Mouse (Mus musculus) A20 (cell line): ENCODE data around the gene Kmt2d.

Experiments
- DNase-seq: peaks from one replicate; pipeline ENCODE4 v3.0.0-alpha.2; 2011; ENCODE audit warnings: low read depth, low spot score

Gene Kmt2d

GRCm38 (mm10) chr15:98802926-98803325 is 68.1 kb downstream of the Kmt2d start:
- no peak for DNase-seq

GRCm38 (mm10) chr15:98799396-98799795 is 71.6 kb downstream of the Kmt2d start:
- peak; percentile 66 for DNase-seq

GRCm38 (mm10) chr15:98798903-98799302 is 72.1 kb downstream of the Kmt2d start:
- no peak for DNase-seq

DNA sequence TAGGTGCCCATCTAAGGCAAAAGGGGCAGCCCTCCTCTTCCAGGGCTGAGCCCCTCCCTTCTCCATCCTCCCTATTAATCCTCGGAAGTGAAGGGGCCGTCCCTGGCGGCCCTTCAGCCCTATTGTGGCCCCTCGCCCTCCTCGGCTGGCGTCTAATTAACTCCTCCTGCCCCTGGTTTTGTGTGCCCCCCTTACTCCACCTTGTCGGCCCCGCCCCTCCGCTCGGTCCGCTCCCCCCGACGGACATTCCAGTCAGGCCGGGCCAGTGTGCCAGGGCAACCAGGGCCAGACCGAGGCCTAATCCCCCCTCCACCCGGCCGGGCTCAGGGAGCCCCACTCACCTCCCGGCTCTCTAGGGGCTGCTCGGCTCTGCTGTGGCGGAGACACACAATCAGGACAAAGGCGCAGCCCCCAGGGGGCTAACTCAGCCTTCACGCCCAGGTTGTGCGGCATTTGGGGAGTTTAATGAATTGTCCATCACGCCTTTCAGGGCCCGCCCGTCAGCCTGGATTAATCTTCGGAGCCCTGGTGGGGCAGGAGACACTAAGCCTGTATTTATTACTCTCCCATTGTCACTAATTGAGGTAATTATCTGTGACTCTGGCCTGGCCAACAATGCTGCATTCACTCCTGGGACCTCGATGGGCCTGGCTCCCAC is 73.0 kb downstream of the Kmt2d start:
- DNase-seq: no peak

- DNase-seq: no peak
Measured at GRCm38 (mm10) chr15:98796803-98797595, 74.0 kb downstream of the Kmt2d start.

DNA sequence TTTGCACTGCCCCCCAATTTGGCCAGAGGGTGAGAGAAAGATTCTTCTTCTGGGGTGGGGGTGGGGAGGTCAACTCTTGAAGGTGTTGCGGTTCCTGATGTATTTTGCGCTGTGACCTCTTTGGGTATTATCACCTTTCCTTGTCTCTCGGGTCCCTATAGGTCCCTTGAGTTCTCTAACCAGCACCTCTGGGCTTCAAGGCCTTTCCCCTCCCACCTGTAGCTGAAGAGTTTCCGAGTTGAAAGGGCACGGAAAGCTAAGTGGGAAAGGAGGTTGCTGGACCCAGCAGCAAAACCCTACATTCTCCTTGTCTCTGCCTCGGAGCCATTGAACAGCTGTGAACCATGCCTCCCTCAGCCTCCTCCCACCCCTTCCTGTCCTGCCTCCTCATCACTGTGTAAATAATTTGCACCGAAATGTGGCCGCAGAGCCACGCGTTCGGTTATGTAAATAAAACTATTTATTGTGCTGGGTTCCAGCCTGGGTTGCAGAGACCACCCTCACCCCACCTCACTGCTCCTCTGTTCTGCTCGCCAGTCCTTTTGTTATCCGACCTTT is 77.8 kb downstream of the Kmt2d start:
- DNase-seq: no peak

DNA sequence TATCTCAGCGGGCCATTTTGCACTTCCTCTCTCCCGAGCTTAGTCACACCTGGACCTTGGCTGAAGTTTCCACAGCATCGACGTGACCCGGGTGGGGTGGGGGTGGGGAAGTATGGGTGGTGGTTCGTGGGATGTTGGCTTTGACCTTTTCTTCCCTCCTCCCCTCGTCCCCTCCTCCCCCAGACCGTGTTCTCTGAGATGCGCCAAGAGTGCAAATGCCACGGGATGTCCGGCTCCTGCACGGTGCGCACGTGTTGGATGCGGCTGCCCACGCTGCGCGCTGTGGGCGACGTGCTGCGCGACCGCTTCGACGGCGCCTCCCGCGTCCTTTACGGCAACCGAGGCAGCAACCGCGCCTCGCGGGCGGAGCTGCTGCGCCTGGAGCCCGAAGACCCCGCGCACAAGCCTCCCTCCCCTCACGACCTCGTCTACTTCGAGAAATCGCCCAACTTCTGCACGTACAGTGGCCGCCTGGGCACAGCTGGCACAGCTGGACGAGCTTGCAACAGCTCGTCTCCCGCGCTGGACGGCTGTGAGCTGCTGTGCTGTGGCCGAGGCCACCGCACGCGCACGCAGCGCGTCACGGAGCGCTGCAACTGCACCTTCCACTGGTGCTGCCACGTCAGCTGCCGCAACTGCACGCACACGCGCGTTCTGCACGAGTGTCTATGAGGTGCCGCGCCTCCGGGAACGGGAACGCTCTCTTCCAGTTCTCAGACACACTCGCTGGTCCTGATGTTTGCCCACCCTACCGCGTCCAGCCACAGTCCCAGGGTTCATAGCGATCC is 78.6 kb downstream of the Kmt2d start:
- no peak for DNase-seq

DNA sequence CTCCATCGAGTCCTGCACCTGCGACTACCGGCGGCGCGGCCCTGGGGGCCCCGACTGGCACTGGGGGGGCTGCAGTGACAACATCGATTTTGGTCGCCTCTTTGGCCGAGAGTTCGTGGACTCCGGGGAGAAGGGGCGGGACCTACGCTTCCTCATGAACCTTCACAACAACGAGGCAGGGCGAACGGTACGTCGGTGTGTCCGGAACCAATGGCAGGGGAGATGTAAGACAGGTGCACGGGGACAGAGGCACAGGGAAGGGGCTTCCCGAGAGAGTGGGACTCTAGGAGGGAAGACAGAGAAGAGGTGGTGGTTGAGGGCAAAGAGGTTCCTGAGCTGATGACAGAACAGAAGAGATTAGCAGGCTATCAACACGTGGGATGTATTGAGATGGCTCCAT is 79.2 kb downstream of the Kmt2d start:
- no peak for DNase-seq

DNA sequence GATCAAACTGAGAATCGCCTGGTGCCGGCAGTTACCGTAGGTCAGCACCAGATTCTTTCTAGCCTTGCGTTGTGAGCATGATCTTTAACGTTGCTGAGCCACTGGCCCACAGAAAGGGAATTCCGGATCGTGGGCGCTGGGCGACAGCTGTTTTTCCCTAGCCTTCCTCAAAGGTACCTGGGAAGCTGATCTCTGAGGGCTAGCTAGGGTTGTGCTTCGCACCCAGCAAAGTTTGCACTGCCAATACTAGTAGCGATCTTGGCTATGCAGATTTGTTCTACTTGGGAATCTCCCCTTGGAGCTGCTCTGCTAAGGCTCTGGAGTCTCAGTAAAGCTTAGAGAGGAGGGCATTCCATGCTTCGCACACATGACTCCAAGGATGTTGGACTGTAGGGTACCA is 79.8 kb downstream of the Kmt2d start:
- DNase-seq: no peak

DNA sequence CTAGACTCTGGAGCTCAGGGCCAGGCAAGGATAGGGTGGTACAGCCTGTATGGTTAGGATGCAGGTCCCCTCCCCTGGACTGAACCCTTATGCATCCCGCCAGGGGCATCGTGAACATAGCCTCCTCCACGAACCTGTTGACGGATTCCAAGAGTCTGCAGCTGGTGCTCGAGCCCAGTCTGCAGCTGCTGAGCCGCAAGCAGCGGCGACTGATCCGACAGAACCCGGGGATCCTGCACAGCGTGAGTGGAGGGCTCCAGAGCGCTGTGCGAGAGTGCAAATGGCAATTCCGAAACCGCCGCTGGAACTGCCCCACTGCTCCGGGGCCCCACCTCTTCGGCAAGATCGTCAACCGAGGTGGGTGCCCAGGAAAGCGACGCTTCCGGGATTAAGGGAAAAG is 80.2 kb downstream of the Kmt2d start:
- DNase-seq: no peak

DNA sequence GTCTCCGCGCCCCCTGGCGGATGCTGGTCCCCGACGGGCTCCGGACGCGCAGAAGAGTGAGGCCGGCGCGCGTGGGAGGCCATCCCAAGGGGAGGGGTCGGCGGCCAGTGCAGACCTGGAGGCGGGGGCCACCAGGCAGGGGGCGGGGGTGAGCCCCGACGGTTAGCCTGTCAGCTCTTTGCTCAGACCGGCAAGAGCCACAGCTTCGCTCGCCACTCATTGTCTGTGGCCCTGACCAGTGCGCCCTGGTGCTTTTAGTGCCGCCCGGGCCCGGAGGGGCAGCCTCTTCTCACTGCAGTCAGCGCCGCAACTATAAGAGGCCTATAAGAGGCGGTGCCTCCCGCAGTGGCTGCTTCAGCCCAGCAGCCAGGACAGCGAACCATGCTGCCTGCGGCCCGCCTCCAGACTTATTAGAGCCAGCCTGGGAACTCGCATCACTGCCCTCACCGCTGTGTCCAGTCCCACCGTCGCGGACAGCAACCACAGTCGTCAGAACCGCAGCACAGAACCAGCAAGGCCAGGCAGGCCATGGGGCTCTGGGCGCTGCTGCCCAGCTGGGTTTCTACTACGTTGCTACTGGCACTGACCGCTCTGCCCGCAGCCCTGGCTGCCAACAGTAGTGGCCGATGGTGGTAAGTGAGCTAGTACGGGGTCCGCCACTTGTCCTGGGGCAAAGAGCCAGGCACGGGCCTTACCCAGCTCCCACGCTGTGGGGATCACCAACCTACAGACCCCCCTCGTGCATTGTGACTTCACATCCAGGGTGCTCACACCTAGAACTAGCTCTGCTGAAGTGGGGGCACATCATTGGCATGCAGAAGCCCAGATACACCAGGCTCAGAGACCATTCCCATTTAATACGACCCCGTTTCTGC is 81.1 kb downstream of the Kmt2d start, which contains the start of gene Wnt1:
TSS of gene Wnt1 (plus strand) at position 197 of the 875 bp plus-strand sequence.
- no peak for DNase-seq

DNA sequence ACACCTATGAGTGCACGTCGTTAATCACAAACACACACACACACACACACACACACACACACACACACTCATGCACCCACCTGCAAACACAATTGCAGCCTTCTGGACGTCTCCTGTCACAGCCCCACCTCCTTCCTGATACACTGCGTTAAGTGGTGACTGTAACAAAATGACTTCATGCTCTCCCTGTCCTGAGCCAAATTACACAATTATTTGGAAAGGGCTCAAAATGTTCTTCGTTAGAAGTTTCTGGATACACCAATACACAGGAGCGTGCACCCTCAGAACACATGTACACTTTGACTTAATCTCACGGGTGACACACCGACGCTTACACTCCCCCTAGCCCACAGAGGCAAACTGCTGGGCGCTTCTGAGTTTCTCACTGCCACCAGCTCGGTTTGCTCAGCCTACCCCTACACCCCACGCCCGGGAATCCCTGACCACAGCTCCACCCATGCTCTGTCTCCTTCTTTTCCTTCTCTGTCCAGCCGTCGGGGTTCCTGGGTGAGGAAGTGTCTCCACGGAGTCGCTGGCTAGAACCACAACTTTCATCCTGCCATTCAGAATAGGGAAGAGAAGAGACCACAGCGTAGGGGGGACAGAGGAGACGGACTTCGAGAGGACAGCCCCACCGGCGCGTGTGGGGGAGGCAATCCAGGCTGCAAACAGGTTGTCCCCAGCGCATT is 81.9 kb downstream of the Kmt2d start:
- no peak for DNase-seq

DNA sequence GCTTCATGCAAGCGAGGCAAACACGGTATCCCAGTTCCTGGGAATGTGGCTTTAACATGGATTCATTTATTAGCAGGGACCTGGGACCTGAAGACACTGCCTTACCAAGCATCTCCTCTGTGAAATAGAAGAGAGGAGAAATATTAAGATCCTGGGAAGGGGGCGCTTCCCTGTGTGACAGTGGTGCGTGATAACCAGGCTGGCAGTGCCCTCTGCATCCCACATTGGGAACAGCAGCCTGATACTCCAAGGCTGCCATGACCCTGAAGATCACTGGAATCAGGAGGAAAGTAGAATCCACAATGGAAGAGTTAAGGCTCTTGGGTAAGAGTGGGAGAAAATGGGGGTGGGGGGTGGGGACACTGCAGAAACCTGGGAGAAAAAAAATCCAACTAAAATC is 83.1 kb downstream of the Kmt2d start:
- DNase-seq: no peak

DNA sequence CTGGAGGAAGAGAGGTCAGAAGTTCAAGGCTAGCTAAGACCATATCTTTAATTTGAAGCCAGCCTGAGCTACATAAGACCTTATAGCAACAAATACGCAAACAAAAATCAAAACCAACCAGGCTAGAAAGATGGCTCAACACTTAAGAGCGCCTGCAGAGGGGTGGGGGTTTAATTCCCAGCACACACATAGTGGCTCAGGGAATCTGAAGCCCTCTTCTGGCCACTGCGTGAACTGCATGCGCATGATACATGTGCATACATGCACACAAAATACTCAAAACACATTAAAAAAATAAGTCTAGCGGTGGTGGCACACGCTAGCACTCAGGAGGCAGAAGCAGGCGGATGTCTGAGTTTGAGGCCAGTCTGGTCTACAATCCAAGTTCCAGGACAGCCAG is 85.3 kb downstream of the Kmt2d start:
- peak; percentile 58 for DNase-seq
